Mouse (Mus musculus) adrenal gland, adult 18-20 months (tissue): Measurements from ENCODE around the gene Tox2. TPM values are rescaled to one million over a fixed set of nuclear protein-coding genes. Genes with fewer than 3 reads are reported as not detected.

Experiments used
- DNase-seq, 2 experiments: peaks; one replicate each; pipeline ENCODE4 v3.0.0; 2021 to 2022; ENCODE audit warnings: low spot score in 2 of 2
- long read RNA-seq, 2 experiments: library from polyadenylated mRNA; stranded (forward); transcript quantifications; one replicate each; pipeline ENCODE4 v2.0.0; 2021
- total RNA-seq, 2 experiments: library from RNA; stranded (reverse); gene quantifications; 1 replicate in 1 of 2; 2 replicates in 1 of 2; pipeline ENCODE4 v1.2.3; 2021

Gene Tox2
- 10 to 100 TPM in 1 of 2 experiments, 1 to 10 TPM in 1; 4.1 to 24.2 TPM for total RNA-seq
- long read RNA-seq, experiment 1, transcript Tox2-202 (9 exons, 2,947 nt): major isoform, 7 of 23 reads
- long read RNA-seq, experiment 1, partial matches to known transcripts: 7 of 23 reads
- long read RNA-seq, experiment 1, other reads (novel, unspliced or antisense): 8 of 23 reads
- long read RNA-seq, experiment 2, partial matches to known transcripts: 2 of 3 reads
- long read RNA-seq, experiment 2, other reads (novel, unspliced or antisense): 1 of 3 reads

GRCm38 (mm10) chr2:163202884-163203634 lies at the start of gene Tox2:
TSS of gene Tox2 (plus strand) at chr2:163203125.
- peak; percentile 58 to 66 for DNase-seq

- DNase-seq: no peak
Measured at GRCm38 (mm10) chr2:163154673-163155072, 48.3 kb upstream of the Tox2 start.

GRCm38 (mm10) chr2:163158979-163159378 lies 43.9 kb upstream of the Tox2 start:
- no peak for DNase-seq

- DNase-seq: no peak
Measured at GRCm38 (mm10) chr2:163164461-163164990, 38.4 kb upstream of the Tox2 start.

- peak; percentile 40 to 56 for DNase-seq
Measured at GRCm38 (mm10) chr2:163166067-163166805, 36.7 kb upstream of the Tox2 start.

- DNase-seq: no peak
Measured at GRCm38 (mm10) chr2:163171891-163172290, 31.0 kb upstream of the Tox2 start.

GRCm38 (mm10) chr2:163174066-163174465 lies 28.9 kb upstream of the Tox2 start:
- DNase-seq: no peak

- no peak for DNase-seq
Measured at GRCm38 (mm10) chr2:163175831-163176230, 27.1 kb upstream of the Tox2 start.

- DNase-seq: no peak
Measured at GRCm38 (mm10) chr2:163176502-163176901, 26.4 kb upstream of the Tox2 start.

GRCm38 (mm10) chr2:163187552-163187951 lies 15.4 kb upstream of the Tox2 start:
- DNase-seq: no peak

- DNase-seq: no peak
Measured at GRCm38 (mm10) chr2:163189596-163189995, 13.3 kb upstream of the Tox2 start.

GRCm38 (mm10) chr2:163190004-163190441 lies 12.9 kb upstream of the Tox2 start:
- no peak for DNase-seq

- no peak for DNase-seq
Measured at GRCm38 (mm10) chr2:163192485-163192884, 10.4 kb upstream of the Tox2 start.

GRCm38 (mm10) chr2:163194015-163194414 lies 8.9 kb upstream of the Tox2 start:
- no peak for DNase-seq

- no peak for DNase-seq
Measured at GRCm38 (mm10) chr2:163194543-163194942, 8.4 kb upstream of the Tox2 start.

- DNase-seq: no peak
Measured at GRCm38 (mm10) chr2:163195106-163195833, 7.7 kb upstream of the Tox2 start.

- DNase-seq: no peak
Measured at GRCm38 (mm10) chr2:163195834-163196145, 7.1 kb upstream of the Tox2 start.

- no peak for DNase-seq
Measured at GRCm38 (mm10) chr2:163201897-163202296, 1.0 kb upstream of the Tox2 start.

- DNase-seq: no peak
Measured at GRCm38 (mm10) chr2:163202553-163202883, 407 bp upstream of the Tox2 start.

- no peak for DNase-seq
Measured at GRCm38 (mm10) chr2:163203635-163204547, 966 bp downstream of the Tox2 start.
